Mouse (Mus musculus) hindbrain, embryonic 13.5 days (tissue): ENCODE measurements around the gene Abcd4. TPM values are rescaled to one million over a fixed set of nuclear protein-coding genes. Genes with fewer than 3 reads are reported as not detected.

Experiments
- ATAC-seq: fragments of 200-750 bp; cut with Nextera tagmentation; 2 replicates; pipeline ENCODE4 v1.8.0; 2017; ENCODE audit warnings: moderate TSS enrichment; ENCODE audit not compliant: low FRiP score
- H3K27ac ChIP-seq: fragments of 300-500 bp; sonication (generic); 2 replicates; pipeline ENCODE4 v1.5.1; 2015; ENCODE audit warnings: inconsistent platforms, mild to moderate bottlenecking, moderate library complexity
- H3K27me3 ChIP-seq: fragments of 300-500 bp; sonication (generic); 2 replicates; pipeline ENCODE4 v1.6.1; 2015; ENCODE audit warnings: mild to moderate bottlenecking, inconsistent platforms
- H3K36me3 ChIP-seq: fragments of 300-500 bp; sonication (generic); 2 replicates; pipeline ENCODE4 v1.6.1; 2015; ENCODE audit warnings: mild to moderate bottlenecking, inconsistent platforms
- H3K4me1 ChIP-seq: fragments of 300-500 bp; sonication (generic); replicated peaks from 2 replicates; pipeline ENCODE4 v1.6.1; 2015; ENCODE audit warnings: inconsistent platforms
- H3K4me2 ChIP-seq: fragments of 300-500 bp; sonication (generic); 2 replicates; pipeline ENCODE4 v1.6.1; 2015; ENCODE audit warnings: inconsistent platforms, mild to moderate bottlenecking, moderate library complexity
- H3K4me3 ChIP-seq: fragments of 300-500 bp; sonication (generic); 2 replicates; pipeline ENCODE4 v1.5.1; 2015; ENCODE audit warnings: mild to moderate bottlenecking, inconsistent platforms
- H3K9ac ChIP-seq: fragments of 300-500 bp; sonication (generic); 2 replicates; pipeline ENCODE4 v1.6.1; 2015; ENCODE audit warnings: mild to moderate bottlenecking, inconsistent platforms
- H3K9me3 ChIP-seq: fragments of 300-500 bp; sonication (generic); 2 replicates; pipeline ENCODE4 v1.6.1; 2016; ENCODE audit warnings: inconsistent platforms
- WGBS: fragments of 180-500 bp; shearing (Covaris S2); methylation state at CpG from one replicate; pipeline ENCODE4 v1.1.7; 2015; 5-methylcytosine and 5-hydroxymethylcytosine counted together
- polyA plus RNA-seq: library from polyadenylated mRNA; unstranded; fragments of >200 nt; fragmentation: Nextera tagmentation; extraction: Ambion mirVana; gene quantifications from 2 replicates; pipeline ENCODE4 v1.2.1, GENCODE M21; 2015

Gene Abcd4
- polyA plus RNA-seq, 1 experiment from 2014 or later, result 12.4 TPM

- Histone ChIP-seq H3K4me1 (peaks cover 15% of the 10 kb centered on the region), H3K4me2 (peak overlapping the region; percentile 6; the same call in 1 of the 2 replicates), H3K36me3 (no peaks in the 10 kb centered on the region), H3K27ac (no peak overlapping the region), H3K9me3 (no peaks in the 10 kb centered on the region), H3K27me3 (peaks cover 99% of the 10 kb centered on the region), H3K4me3 (peak overlapping the region; percentile 21), H3K9ac (peak overlapping the region; percentile 29; the same call in 1 of the 2 replicates)
- WGBS, result 2% methylated on average over 34 of the region's 34 CpGs
- no peak for ATAC-seq
These were observed 46.4 kb downstream of the Abcd4 start for GRCm38 (mm10) chr12:84570694-84571415.

GRCm38 (mm10) chr12:84569976-84570693, 47.1 kb downstream of the Abcd4 start:
- H3K36me3 ChIP-seq, result no peaks in the 10 kb centered on the region
- H3K27ac ChIP-seq, result no peak overlapping the region
- H3K27me3 ChIP-seq, result peaks cover 97% of the 10 kb centered on the region
- no peaks in the 10 kb centered on the region for H3K9me3 ChIP-seq
- H3K4me3 ChIP-seq, result peak overlapping the region; percentile 21
- ATAC-seq, result no peak
- H3K4me2 ChIP-seq, result peak overlapping the region; percentile 17; the same call in 1 of the 2 replicates
- WGBS, result under 1% methylated on average over 40 of the region's 40 CpGs
- peaks cover 15% of the 10 kb centered on the region for H3K4me1 ChIP-seq
- H3K9ac ChIP-seq, result no peak overlapping the region

GRCm38 (mm10) chr12:84569336-84569970, 47.8 kb downstream of the Abcd4 start, which contains the start of gene Vsx2:
Gene Vsx2 (plus strand): TSS chr12:84569762.
- H3K9ac ChIP-seq, result no peak within 1 kb of the TSS
- ATAC-seq, result 0 out of 2 replicates have a peak, but pooled peaks have one; percentile 28
- peaks cover 96% of the 10 kb centered on the region for H3K27me3 ChIP-seq
- H3K36me3 ChIP-seq, result no peaks in the 10 kb centered on the region
- 2% methylated on average over 25 of the region's 25 CpGs for WGBS
- H3K4me1 ChIP-seq, result peaks cover 15% of the 10 kb centered on the region
- peak within 1 kb of the TSS; percentile 17 for H3K4me2 ChIP-seq
- H3K4me3 ChIP-seq, result peak within 1 kb of the TSS; percentile 21
- H3K27ac ChIP-seq, result no peak within 1 kb of the TSS
- H3K9me3 ChIP-seq, result no peaks in the 10 kb centered on the region

- no peak overlapping the region for H3K9ac ChIP-seq
- H3K9me3 ChIP-seq, result no peaks in the 10 kb centered on the region
- H3K4me3 ChIP-seq, result no peak overlapping the region
- no peak for ATAC-seq
- H3K27me3 ChIP-seq, result peaks cover 95% of the 10 kb centered on the region
- peaks cover 15% of the 10 kb centered on the region for H3K4me1 ChIP-seq
- 83% methylated on average over 6 of the region's 6 CpGs for WGBS
- H3K4me2 ChIP-seq, result no peak overlapping the region
- no peak overlapping the region for H3K27ac ChIP-seq
- no peaks in the 10 kb centered on the region for H3K36me3 ChIP-seq
These were observed 49.6 kb downstream of the Abcd4 start for GRCm38 (mm10) chr12:84567576-84567975.

GRCm38 (mm10) chr12:84562558-84562957, 54.7 kb downstream of the Abcd4 start:
- H3K36me3 ChIP-seq, result no peaks in the 10 kb centered on the region
- no peak for ATAC-seq
- 55% methylated on average over 4 of the region's 4 CpGs for WGBS
- H3K9ac ChIP-seq, result no peak overlapping the region
- no peak overlapping the region for H3K4me2 ChIP-seq
- peaks cover 67% of the 10 kb centered on the region for H3K27me3 ChIP-seq
- no peak overlapping the region for H3K4me3 ChIP-seq
- H3K9me3 ChIP-seq, result no peaks in the 10 kb centered on the region
- H3K27ac ChIP-seq, result no peak overlapping the region
- no peaks in the 10 kb centered on the region for H3K4me1 ChIP-seq

- no peak for ATAC-seq
- Histone ChIP-seq H3K27ac (no peak overlapping the region), H3K4me3 (no peak overlapping the region), H3K9ac (no peak overlapping the region), H3K4me2 (no peak overlapping the region), H3K27me3 (peaks cover 41% of the 10 kb centered on the region), H3K4me1 (no peaks in the 10 kb centered on the region; the same call in 1 of the 2 replicates), H3K9me3 (no peaks in the 10 kb centered on the region), H3K36me3 (no peaks in the 10 kb centered on the region)
- 69% methylated on average over 8 of the region's 8 CpGs for WGBS
These were observed 62.0 kb downstream of the Abcd4 start for GRCm38 (mm10) chr12:84555218-84555617.

Other genes starting within 250 kb of the Abcd4 start
- 11.4 and 13.0 TPM in 2 replicates for gene Entpd5, start 208.4 kb downstream of the Abcd4 start, polyA plus RNA-seq
- gene Bbof1, start 208.3 kb downstream of the Abcd4 start, polyA plus RNA-seq, result 4.0 TPM in 2 replicates
- 25.7 and 28.5 TPM in 2 replicates for gene Rnf113a2, start 200.2 kb downstream of the Abcd4 start, polyA plus RNA-seq
- gene Aldh6a1, start 166.4 kb downstream of the Abcd4 start, polyA plus RNA-seq, result 30.3 and 32.9 TPM in 2 replicates
- 34.8 and 36.1 TPM in 2 replicates for gene Lin52, start 166.0 kb downstream of the Abcd4 start, polyA plus RNA-seq
- 5.4 and 10.1 TPM in 2 replicates for gene Vsx2, start 47.7 kb downstream of the Abcd4 start, polyA plus RNA-seq
- gene Vrtn, start 23.6 kb upstream of the Abcd4 start, polyA plus RNA-seq, result not detected in 2 replicates
- 4.8 and 5.3 TPM in 2 replicates for gene Syndig1l, start 81.4 kb upstream of the Abcd4 start, polyA plus RNA-seq
- gene Npc2, start 155.7 kb upstream of the Abcd4 start, polyA plus RNA-seq, result 80.8 and 82.3 TPM in 2 replicates
- 154 and 158 TPM in 2 replicates for gene Isca2, start 155.8 kb upstream of the Abcd4 start, polyA plus RNA-seq